Mouse (Mus musculus) neutrophil, adult 83 days (primary cell): ENCODE data around the gene Rab17. TPM values are rescaled to one million over a fixed set of nuclear protein-coding genes. Genes with fewer than 3 reads are reported as not detected.

Source experiments
- total RNA-seq, 2 experiments: library from RNA; stranded (reverse); gene quantifications; one replicate each; pipeline ENCODE4 v1.2.4; 2023

Rab17 gene
- not detected for total RNA-seq

GRCm38 (mm10) chr1:90969347-90969784 is at the start of gene Rab17:
Rab17 (minus strand) TSS chr1:90969661.

GRCm38 (mm10) chr1:90998268-90998890 is 28.9 kb upstream of the Rab17 start, which contains the start of gene Lrrfip1:
Lrrfip1 (plus strand) TSS chr1:90998737.

GRCm38 (mm10) chr1:90952808-90953207 is 16.7 kb downstream of the Rab17 start, which contains the start of gene Prlh:
Prlh (plus strand) TSS chr1:90953108.

GRCm38 (mm10) chr1:90914948-90915569 is 54.4 kb downstream of the Rab17 start, which contains the start of gene Mlph:
Mlph (plus strand) TSS chr1:90915085.

Other genes starting within 250 kb of the Rab17 start
- gene Col6a3, start 125.7 kb downstream of the Rab17 start, total RNA-seq, result under 1 TPM; 0.33 to 0.42 TPM
- gene Mlph, start 54.6 kb downstream of the Rab17 start, total RNA-seq, result under 1 TPM in 1 of 2 experiments, not detected in 1; 0.07 TPM
- not detected for gene Prlh, start 16.6 kb downstream of the Rab17 start, total RNA-seq
- 100 to 1,000 TPM; 194 to 224 TPM for gene Lrrfip1, start 29.1 kb upstream of the Rab17 start, total RNA-seq
- 1 to 10 TPM in 1 of 2 experiments, under 1 TPM in 1; 0.94 to 2.8 TPM for gene Rbm44, start 175.4 kb upstream of the Rab17 start, total RNA-seq
- 10 to 100 TPM; 27.6 to 31.8 TPM for gene Ramp1, start 210.2 kb upstream of the Rab17 start, total RNA-seq